Mouse (Mus musculus): ENCODE results near the gene Lrch4. TPM values are rescaled to one million over a fixed set of nuclear protein-coding genes. Genes with fewer than 3 reads are reported as not detected.

Lrch4 gene
- total and polyA plus RNA-seq, 2 experiments from 2014 or later: 13.1 to 14.5 TPM

DNA sequence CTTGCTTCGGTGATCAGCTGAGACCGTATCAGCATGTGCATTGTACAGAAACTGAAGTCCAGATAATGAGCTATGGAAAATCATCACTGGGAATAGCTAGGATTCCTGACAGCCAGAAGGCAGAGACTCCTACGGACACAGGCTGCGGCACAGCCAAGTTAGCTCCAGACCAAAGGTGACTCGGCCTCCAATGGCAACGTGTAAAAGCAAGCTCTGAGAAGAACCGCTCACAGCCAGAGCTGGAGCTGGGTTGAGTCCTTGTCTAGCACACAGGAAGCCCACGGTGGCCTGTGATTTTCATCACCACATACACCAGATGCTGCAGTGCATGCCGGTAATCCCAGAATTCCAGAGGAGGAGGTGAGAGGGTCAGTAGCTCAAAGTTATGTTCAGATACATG is 61.6 kb downstream of the Lrch4 start:
- H3K9me3 ChIP-seq (ENCODE audit: low read length): no peaks in the 10 kb centered on the region
- no peak overlapping the region for H3K4me3 ChIP-seq (ENCODE audit: low read depth, low read length)
- H3K27me3 ChIP-seq (ENCODE audit: insufficient read depth, low read length): no peaks in the 10 kb centered on the region
- H3K27ac ChIP-seq (ENCODE audit: low read depth, low read length): no peak overlapping the region
- no peak overlapping the region for H3K4me2 ChIP-seq (ENCODE audit: low read depth, low read length, poor library complexity, severe bottlenecking)
- no peak overlapping the region for H3K9ac ChIP-seq (replicated peaks; ENCODE audit: low read length, poor library complexity, severe bottlenecking)
- ATAC-seq (ENCODE audit: low FRiP score) (no peak), DNase-seq (ENCODE audit: low spot score) (no peak)
- H3K4me1 ChIP-seq (ENCODE audit: insufficient read depth, low read length): no peaks in the 10 kb centered on the region
- no peaks in the 10 kb centered on the region for H3K36me3 ChIP-seq (ENCODE audit: insufficient read depth, low read length)
- 67% methylated on average over 9 of the region's 9 CpGs for WGBS
- no peak for TF ChIP-seq CTCF (IDR thresholded peaks at IDR 0.05)

Other genes with a start within 250 kb of the Lrch4 start
- gene Zan, start 152.1 kb upstream of the Lrch4 start, total RNA-seq (2014; rRNA removed): 0.85 and 0.99 TPM in 2 replicates
- gene Zan, start 152.1 kb upstream of the Lrch4 start, polyA plus RNA-seq (2015; fragmentation: Nextera tagmentation; extraction: Ambion mirVana): 0.31 and 0.49 TPM in 2 replicates
- 73.2 and 95.3 TPM in 2 replicates for gene Pop7, start 126.6 kb upstream of the Lrch4 start, total RNA-seq (2014; rRNA removed)
- 91.5 and 95.6 TPM in 2 replicates for gene Pop7, start 126.6 kb upstream of the Lrch4 start, polyA plus RNA-seq (2015; fragmentation: Nextera tagmentation; extraction: Ambion mirVana)
- 23.6 and 30.8 TPM in 2 replicates for gene Gigyf1, start 110.6 kb upstream of the Lrch4 start, total RNA-seq (2014; rRNA removed)
- 16.3 and 17.8 TPM in 2 replicates for gene Gigyf1, start 110.6 kb upstream of the Lrch4 start, polyA plus RNA-seq (2015; fragmentation: Nextera tagmentation; extraction: Ambion mirVana)
- gene Epo, start 95.9 kb upstream of the Lrch4 start, total RNA-seq (2014; rRNA removed): not detected in 2 replicates
- gene Epo, start 95.9 kb upstream of the Lrch4 start, polyA plus RNA-seq (2015; fragmentation: Nextera tagmentation; extraction: Ambion mirVana): not detected in 2 replicates
- 1,154 and 1,456 TPM in 2 replicates for gene Gnb2, start 95.6 kb upstream of the Lrch4 start, total RNA-seq (2014; rRNA removed)
- 590 and 632 TPM in 2 replicates for gene Gnb2, start 95.6 kb upstream of the Lrch4 start, polyA plus RNA-seq (2015; fragmentation: Nextera tagmentation; extraction: Ambion mirVana)
- gene Actl6b, start 75.6 kb upstream of the Lrch4 start, total RNA-seq (2014; rRNA removed): 248 and 270 TPM in 2 replicates
- 264 and 287 TPM in 2 replicates for gene Actl6b, start 75.6 kb upstream of the Lrch4 start, polyA plus RNA-seq (2015; fragmentation: Nextera tagmentation; extraction: Ambion mirVana)
- gene Tfr2, start 59.3 kb upstream of the Lrch4 start, total RNA-seq (2014; rRNA removed): 22.3 and 29.6 TPM in 2 replicates
- 21.7 and 22.7 TPM in 2 replicates for gene Tfr2, start 59.3 kb upstream of the Lrch4 start, polyA plus RNA-seq (2015; fragmentation: Nextera tagmentation; extraction: Ambion mirVana)
- 17.7 and 18.5 TPM in 2 replicates for gene Mospd3, start 28.1 kb upstream of the Lrch4 start, total RNA-seq (2014; rRNA removed)
- gene Mospd3, start 28.1 kb upstream of the Lrch4 start, polyA plus RNA-seq (2015; fragmentation: Nextera tagmentation; extraction: Ambion mirVana): 70.5 and 71.3 TPM in 2 replicates
- gene Pcolce, start 15.3 kb upstream of the Lrch4 start, total RNA-seq (2014; rRNA removed): 18.6 and 19.4 TPM in 2 replicates
- 16.7 and 19.6 TPM in 2 replicates for gene Pcolce, start 15.3 kb upstream of the Lrch4 start, polyA plus RNA-seq (2015; fragmentation: Nextera tagmentation; extraction: Ambion mirVana)
- 0.28 TPM in 1 of 2 replicates, not detected in the other for gene Fbxo24, start 119 bp upstream of the Lrch4 start, total RNA-seq (2014; rRNA removed)
- 0.09 and 0.10 TPM in 2 replicates for gene Fbxo24, start 119 bp upstream of the Lrch4 start, polyA plus RNA-seq (2015; fragmentation: Nextera tagmentation; extraction: Ambion mirVana)
- 0.99 and 4.1 TPM in 2 replicates for gene Gm20605, start 54 bp downstream of the Lrch4 start, total RNA-seq (2014; rRNA removed)
- 4.4 and 6.5 TPM in 2 replicates for gene Gm20605, start 54 bp downstream of the Lrch4 start, polyA plus RNA-seq (2015; fragmentation: Nextera tagmentation; extraction: Ambion mirVana)
- 3.3 and 4.9 TPM in 2 replicates for gene Sap25, start 12.2 kb downstream of the Lrch4 start, total RNA-seq (2014; rRNA removed)
- gene Sap25, start 12.2 kb downstream of the Lrch4 start, polyA plus RNA-seq (2015; fragmentation: Nextera tagmentation; extraction: Ambion mirVana): 3.2 TPM in 2 replicates
- 1.2 TPM in 1 of 2 replicates, not detected in the other for gene Irs3, start 16.6 kb downstream of the Lrch4 start, total RNA-seq (2014; rRNA removed)
- 0.27 and 0.37 TPM in 2 replicates for gene Irs3, start 16.6 kb downstream of the Lrch4 start, polyA plus RNA-seq (2015; fragmentation: Nextera tagmentation; extraction: Ambion mirVana)
- 20.4 and 28.1 TPM in 2 replicates for gene Agfg2, start 55.6 kb downstream of the Lrch4 start, total RNA-seq (2014; rRNA removed)
- gene Agfg2, start 55.6 kb downstream of the Lrch4 start, polyA plus RNA-seq (2015; fragmentation: Nextera tagmentation; extraction: Ambion mirVana): 15.5 and 16.9 TPM in 2 replicates
- gene Nyap1, start 112.5 kb downstream of the Lrch4 start, total RNA-seq (2014; rRNA removed): 230 and 261 TPM in 2 replicates
- 47.0 and 50.1 TPM in 2 replicates for gene Nyap1, start 112.5 kb downstream of the Lrch4 start, polyA plus RNA-seq (2015; fragmentation: Nextera tagmentation; extraction: Ambion mirVana)
- gene Tsc22d4, start 116.6 kb downstream of the Lrch4 start, total RNA-seq (2014; rRNA removed): 188 and 320 TPM in 2 replicates
- gene Tsc22d4, start 116.6 kb downstream of the Lrch4 start, polyA plus RNA-seq (2015; fragmentation: Nextera tagmentation; extraction: Ambion mirVana): 157 and 179 TPM in 2 replicates
- 32.5 and 42.1 TPM in 2 replicates for gene Ppp1r35, start 149.7 kb downstream of the Lrch4 start, total RNA-seq (2014; rRNA removed)
- gene Ppp1r35, start 149.7 kb downstream of the Lrch4 start, polyA plus RNA-seq (2015; fragmentation: Nextera tagmentation; extraction: Ambion mirVana): 38.8 and 47.8 TPM in 2 replicates
- 40.8 and 46.0 TPM in 2 replicates for gene Mepce, start 158.5 kb downstream of the Lrch4 start, total RNA-seq (2014; rRNA removed)
- 16.1 and 17.6 TPM in 2 replicates for gene Mepce, start 158.5 kb downstream of the Lrch4 start, polyA plus RNA-seq (2015; fragmentation: Nextera tagmentation; extraction: Ambion mirVana)
- 5.8 and 7.7 TPM in 2 replicates for gene Zcwpw1, start 158.7 kb downstream of the Lrch4 start, total RNA-seq (2014; rRNA removed)
- gene Zcwpw1, start 158.7 kb downstream of the Lrch4 start, polyA plus RNA-seq (2015; fragmentation: Nextera tagmentation; extraction: Ambion mirVana): 9.0 and 9.4 TPM in 2 replicates
- not detected in 2 replicates for gene Pilra, start 207.2 kb downstream of the Lrch4 start, total RNA-seq (2014; rRNA removed)
- 0.09 and 0.29 TPM in 2 replicates for gene Pilra, start 207.2 kb downstream of the Lrch4 start, polyA plus RNA-seq (2015; fragmentation: Nextera tagmentation; extraction: Ambion mirVana)
- not detected in 2 replicates for gene Pilrb1, start 229.0 kb downstream of the Lrch4 start, total RNA-seq (2014; rRNA removed)
- gene Pilrb1, start 229.0 kb downstream of the Lrch4 start, polyA plus RNA-seq (2015; fragmentation: Nextera tagmentation; extraction: Ambion mirVana): not detected in 2 replicates
- not detected in 2 replicates for gene Pilrb2, start 242.7 kb downstream of the Lrch4 start, total RNA-seq (2014; rRNA removed)
- gene Pilrb2, start 242.7 kb downstream of the Lrch4 start, polyA plus RNA-seq (2015; fragmentation: Nextera tagmentation; extraction: Ambion mirVana): 0.16 TPM in 1 of 2 replicates, not detected in the other

Measured in midbrain, postnatal 0 days (tissue).